Mouse (Mus musculus) intestine, embryonic 16.5 days (tissue): ENCODE measurements around the gene Eif4e3. TPM values are rescaled to one million over a fixed set of nuclear protein-coding genes. Genes with fewer than 3 reads are reported as not detected.

Experiments used
- ATAC-seq: fragments of 200-750 bp; cut with Nextera tagmentation; 2 replicates; pipeline ENCODE4 v1.8.0; 2017; ENCODE audit warnings: moderate TSS enrichment, moderate library complexity
- H3K27ac ChIP-seq: fragments of 300-500 bp; sonication (generic); 2 replicates; pipeline ENCODE4 v1.5.1; 2014; ENCODE audit warnings: mild to moderate bottlenecking, low read length
- H3K27me3 ChIP-seq: fragments of 300-500 bp; sonication (generic); replicated peaks from 2 replicates; pipeline ENCODE4 v1.6.1; 2014; ENCODE audit warnings: low read length, control low read depth, mixed read lengths; ENCODE audit not compliant: control insufficient read depth, insufficient read depth
- H3K36me3 ChIP-seq: fragments of 300-500 bp; sonication (generic); 2 replicates; pipeline ENCODE4 v1.6.1; 2014; ENCODE audit warnings: low read length, control low read depth; ENCODE audit not compliant: control insufficient read depth, insufficient read depth
- H3K4me1 ChIP-seq: fragments of 300-500 bp; sonication (generic); 2 replicates; pipeline ENCODE4 v1.6.1; 2014; ENCODE audit warnings: low read length, control low read depth, mixed read lengths; ENCODE audit not compliant: control insufficient read depth, insufficient read depth
- H3K4me2 ChIP-seq: fragments of 300-500 bp; sonication (generic); 2 replicates; pipeline ENCODE4 v1.6.1; 2014; ENCODE audit warnings: low read depth, low read length, control low read depth
- H3K4me3 ChIP-seq: fragments of 300-500 bp; sonication (generic); 2 replicates; pipeline ENCODE4 v1.5.1; 2014; ENCODE audit warnings: mild to moderate bottlenecking, low read length
- H3K9ac ChIP-seq: fragments of 300-500 bp; sonication (generic); 2 replicates; pipeline ENCODE4 v1.6.1; 2014; ENCODE audit warnings: low read depth, low read length
- H3K9me3 ChIP-seq: fragments of 300-500 bp; sonication (generic); 2 replicates; pipeline ENCODE4 v1.6.1; 2016; ENCODE audit warnings: low read length, control low read depth; ENCODE audit not compliant: control insufficient read depth
- WGBS: fragments of 180-500 bp; shearing (Covaris S2); extraction: QIAGEN DNeasy Blood & Tissue Kit; methylation state at CpG from one replicate; pipeline ENCODE4 v1.1.7; 2014; 5-methylcytosine and 5-hydroxymethylcytosine counted together
- polyA plus RNA-seq: library from polyadenylated mRNA; unstranded; fragments of >200 nt; fragmentation: Nextera tagmentation; extraction: Ambion mirVana; gene quantifications from 2 replicates; pipeline ENCODE4 v1.2.1, GENCODE M21; 2015

Gene Eif4e3
- polyA plus RNA-seq, 1 experiment from 2014 or later = 10.1 TPM

GRCm38 (mm10) chr6:99620471-99620870 lies 46.1 kb downstream of the Eif4e3 start:
- Histone ChIP-seq H3K9ac (no peak overlapping the region), H3K27me3 (no peaks in the 10 kb centered on the region), H3K36me3 (no peaks in the 10 kb centered on the region), H3K4me2 (no peak overlapping the region), H3K4me3 (no peak overlapping the region), H3K27ac (no peak overlapping the region), H3K4me1 (peaks cover 3% of the 10 kb centered on the region; the same call in 1 of the 2 replicates), H3K9me3 (no peaks in the 10 kb centered on the region)
- 57% methylated on average over 7 of the region's 7 CpGs for WGBS
- ATAC-seq = no peak

- Histone ChIP-seq H3K36me3 (no peaks in the 10 kb centered on the region), H3K4me3 (no peak overlapping the region), H3K27me3 (no peaks in the 10 kb centered on the region), H3K4me2 (no peak overlapping the region), H3K9ac (no peak overlapping the region), H3K27ac (no peak overlapping the region), H3K4me1 (peaks cover 3% of the 10 kb centered on the region; the same call in 1 of the 2 replicates), H3K9me3 (no peaks in the 10 kb centered on the region)
- ATAC-seq = no peak
- 58% methylated on average over 8 of the region's 8 CpGs for WGBS
These were observed 46.6 kb downstream of the Eif4e3 start for GRCm38 (mm10) chr6:99619964-99620363.

GRCm38 (mm10) chr6:99619466-99619865 lies 47.1 kb downstream of the Eif4e3 start:
- ATAC-seq = no peak
- H3K4me1 ChIP-seq = peaks cover 3% of the 10 kb centered on the region; the same call in 1 of the 2 replicates
- no peaks in the 10 kb centered on the region for H3K9me3 ChIP-seq
- H3K4me2 ChIP-seq = no peak overlapping the region
- 40% methylated on average over 8 of the region's 8 CpGs for WGBS
- H3K36me3 ChIP-seq = no peaks in the 10 kb centered on the region
- H3K27ac ChIP-seq = no peak overlapping the region
- H3K4me3 ChIP-seq = no peak overlapping the region
- no peak overlapping the region for H3K9ac ChIP-seq
- no peaks in the 10 kb centered on the region for H3K27me3 ChIP-seq

- Histone ChIP-seq H3K9me3 (no peaks in the 10 kb centered on the region), H3K4me3 (no peak overlapping the region), H3K9ac (no peak overlapping the region), H3K27ac (no peak overlapping the region), H3K27me3 (no peaks in the 10 kb centered on the region), H3K4me2 (no peak overlapping the region), H3K36me3 (no peaks in the 10 kb centered on the region), H3K4me1 (peaks cover 3% of the 10 kb centered on the region; the same call in 1 of the 2 replicates)
- no peak for ATAC-seq
- 75% methylated on average over 7 of the region's 7 CpGs for WGBS
These were observed 48.7 kb downstream of the Eif4e3 start for GRCm38 (mm10) chr6:99617867-99618266.

GRCm38 (mm10) chr6:99617415-99617814 lies 49.2 kb downstream of the Eif4e3 start:
- H3K4me1 ChIP-seq = peaks cover 3% of the 10 kb centered on the region; the same call in 1 of the 2 replicates
- no peak overlapping the region for H3K4me3 ChIP-seq
- 81% methylated on average over 1 of the region's 1 CpGs for WGBS
- no peaks in the 10 kb centered on the region for H3K36me3 ChIP-seq
- no peak overlapping the region for H3K4me2 ChIP-seq
- no peaks in the 10 kb centered on the region for H3K9me3 ChIP-seq
- H3K27me3 ChIP-seq = no peaks in the 10 kb centered on the region
- no peak overlapping the region for H3K9ac ChIP-seq
- H3K27ac ChIP-seq = no peak overlapping the region
- no peak for ATAC-seq

GRCm38 (mm10) chr6:99615272-99615751 lies 51.3 kb downstream of the Eif4e3 start:
- no peaks in the 10 kb centered on the region for H3K36me3 ChIP-seq
- H3K4me2 ChIP-seq = no peak overlapping the region
- H3K9me3 ChIP-seq = no peaks in the 10 kb centered on the region
- no peak overlapping the region for H3K9ac ChIP-seq
- no peak overlapping the region for H3K4me3 ChIP-seq
- no peak for ATAC-seq
- WGBS = 44% methylated on average over 10 of the region's 10 CpGs
- H3K27ac ChIP-seq = no peak overlapping the region
- no peaks in the 10 kb centered on the region for H3K27me3 ChIP-seq
- H3K4me1 ChIP-seq = peaks cover 9% of the 10 kb centered on the region

GRCm38 (mm10) chr6:99614566-99615271 lies 51.9 kb downstream of the Eif4e3 start:
- Histone ChIP-seq H3K27me3 (no peaks in the 10 kb centered on the region), H3K9me3 (no peaks in the 10 kb centered on the region), H3K27ac (no peak overlapping the region), H3K9ac (no peak overlapping the region), H3K36me3 (no peaks in the 10 kb centered on the region), H3K4me2 (no peak overlapping the region), H3K4me1 (peaks cover 9% of the 10 kb centered on the region; the same call in 1 of the 2 replicates), H3K4me3 (no peak overlapping the region)
- no peak for ATAC-seq
- 48% methylated on average over 17 of the region's 17 CpGs for WGBS

- no peak overlapping the region for H3K4me2 ChIP-seq
- no peak overlapping the region for H3K9ac ChIP-seq
- H3K27ac ChIP-seq = no peak overlapping the region
- no peaks in the 10 kb centered on the region for H3K27me3 ChIP-seq
- no peak for ATAC-seq
- no peak overlapping the region for H3K4me3 ChIP-seq
- no peaks in the 10 kb centered on the region for H3K9me3 ChIP-seq
- 55% methylated on average over 6 of the region's 6 CpGs for WGBS
- H3K36me3 ChIP-seq = no peaks in the 10 kb centered on the region
- H3K4me1 ChIP-seq = peaks cover 6% of the 10 kb centered on the region; the same call in 1 of the 2 replicates
These were observed 54.7 kb downstream of the Eif4e3 start for GRCm38 (mm10) chr6:99611866-99612265.

- H3K4me3 ChIP-seq = no peak overlapping the region
- WGBS = 37% methylated on average over 14 of the region's 14 CpGs
- H3K27me3 ChIP-seq = no peaks in the 10 kb centered on the region
- H3K9ac ChIP-seq = no peak overlapping the region
- no peak for ATAC-seq
- H3K4me1 ChIP-seq = peaks cover 6% of the 10 kb centered on the region; the same call in 1 of the 2 replicates
- H3K27ac ChIP-seq = no peak overlapping the region
- H3K9me3 ChIP-seq = no peaks in the 10 kb centered on the region
- no peaks in the 10 kb centered on the region for H3K36me3 ChIP-seq
- H3K4me2 ChIP-seq = no peak overlapping the region
These were observed 55.8 kb downstream of the Eif4e3 start for GRCm38 (mm10) chr6:99610454-99611427.
